Mouse (Mus musculus): ENCODE results near the gene Rhox11.
"Not testable (repeated sequence)": the region's sequence is repeated elsewhere in the genome, so short reads cannot be mapped to it uniquely, and the experiment has no call there.

The Rhox11 gene

GRCm38 (mm10) chrX:38085041-38085440 is at the start of gene Rhox11:
Rhox11 (minus strand) TSS chrX:38085141.
- DNase-seq (ENCODE audit: low spot score), result no peak

GRCm38 (mm10) chrX:38121478-38121877 is 36.5 kb upstream of the Rhox11 start:
- no peak for DNase-seq (ENCODE audit: low spot score)

- no peak for DNase-seq (ENCODE audit: low spot score)
Observed at GRCm38 (mm10) chrX:38120982-38121381, 36.0 kb upstream of the Rhox11 start, which contains the start of gene Rhox13. Rhox13 (plus strand) TSS chrX:38121219.

- DNase-seq (ENCODE audit: low spot score), result no peak
Observed at GRCm38 (mm10) chrX:38110807-38111206, 25.9 kb upstream of the Rhox11 start, which contains the start of gene Rhox12. Rhox12 (minus strand) TSS chrX:38110907.

GRCm38 (mm10) chrX:38084226-38084625 is 715 bp downstream of the Rhox11 start:
- no peak for DNase-seq (ENCODE audit: low spot score)

- no peak for DNase-seq (ENCODE audit: low spot score)
Observed at GRCm38 (mm10) chrX:38066175-38066574, 18.8 kb downstream of the Rhox11 start, which contains the start of gene Rhox10. Rhox10 (plus strand) TSS chrX:38066475.

- DNase-seq (ENCODE audit: low spot score), result no peak
Observed at GRCm38 (mm10) chrX:38061544-38061943, 23.4 kb downstream of the Rhox11 start.

- not testable (repeated sequence) for DNase-seq (ENCODE audit: low spot score)
Observed at GRCm38 (mm10) chrX:38043014-38043413, 41.9 kb downstream of the Rhox11 start, which contains the start of gene Btg1-ps2. Btg1-ps2 (minus strand) TSS chrX:38043114.

GRCm38 (mm10) chrX:38039666-38040065 is 45.3 kb downstream of the Rhox11 start:
- DNase-seq (ENCODE audit: low spot score), result no peak

- DNase-seq (ENCODE audit: low spot score), result no peak
Observed at GRCm38 (mm10) chrX:38033841-38034240, 51.1 kb downstream of the Rhox11 start.
